Mouse (Mus musculus) kidney, embryonic 15.5 days (tissue): ENCODE measurements around the gene Haus2. TPM values are rescaled to one million over a fixed set of nuclear protein-coding genes. Genes with fewer than 3 reads are reported as not detected.

Experiments
- ATAC-seq: fragments of 200-750 bp; cut with Nextera tagmentation; replicated peaks from 2 replicates; pipeline ENCODE4 v1.8.0; 2017; ENCODE audit warnings: moderate TSS enrichment; ENCODE audit not compliant: low FRiP score
- H3K27ac ChIP-seq: fragments of 300-500 bp; sonication (generic); 2 replicates; pipeline ENCODE4 v1.5.1; 2015; ENCODE audit warnings: mild to moderate bottlenecking, inconsistent platforms
- H3K27me3 ChIP-seq: fragments of 300-500 bp; sonication (generic); 2 replicates; pipeline ENCODE4 v1.6.1; 2015; ENCODE audit warnings: inconsistent platforms
- H3K36me3 ChIP-seq: fragments of 300-500 bp; sonication (generic); 2 replicates; pipeline ENCODE4 v1.6.1; 2015; ENCODE audit warnings: inconsistent platforms
- H3K4me1 ChIP-seq: fragments of 300-500 bp; sonication (generic); 2 replicates; pipeline ENCODE4 v1.6.1; 2015; ENCODE audit warnings: inconsistent platforms
- H3K4me2 ChIP-seq: fragments of 300-500 bp; sonication (generic); 2 replicates; pipeline ENCODE4 v1.6.1; 2015; ENCODE audit warnings: moderate library complexity, mild to moderate bottlenecking, inconsistent platforms
- H3K4me3 ChIP-seq: fragments of 300-500 bp; sonication (generic); replicated peaks from 2 replicates; pipeline ENCODE4 v1.5.1; 2015; ENCODE audit warnings: mild to moderate bottlenecking, inconsistent platforms
- H3K9ac ChIP-seq: fragments of 300-500 bp; sonication (generic); 2 replicates; pipeline ENCODE4 v1.6.1; 2015; ENCODE audit warnings: mild to moderate bottlenecking, inconsistent platforms
- H3K9me3 ChIP-seq: fragments of 300-500 bp; sonication (generic); replicated peaks from 2 replicates; pipeline ENCODE4 v1.6.1; 2016; ENCODE audit warnings: inconsistent platforms
- WGBS: fragments of 180-500 bp; shearing (Covaris S2); methylation state at CpG from one replicate; pipeline ENCODE4 v1.1.7; 2015; ENCODE audit warnings: mixed read lengths; 5-methylcytosine and 5-hydroxymethylcytosine counted together
- polyA plus RNA-seq: library from polyadenylated mRNA; unstranded; fragments of >200 nt; fragmentation: Nextera tagmentation; extraction: Ambion mirVana; gene quantifications from 2 replicates; pipeline ENCODE4 v1.2.1, GENCODE M21; 2015

Gene Haus2
- polyA plus RNA-seq, 1 experiment from 2014 or later: 25.9 TPM

DNA sequence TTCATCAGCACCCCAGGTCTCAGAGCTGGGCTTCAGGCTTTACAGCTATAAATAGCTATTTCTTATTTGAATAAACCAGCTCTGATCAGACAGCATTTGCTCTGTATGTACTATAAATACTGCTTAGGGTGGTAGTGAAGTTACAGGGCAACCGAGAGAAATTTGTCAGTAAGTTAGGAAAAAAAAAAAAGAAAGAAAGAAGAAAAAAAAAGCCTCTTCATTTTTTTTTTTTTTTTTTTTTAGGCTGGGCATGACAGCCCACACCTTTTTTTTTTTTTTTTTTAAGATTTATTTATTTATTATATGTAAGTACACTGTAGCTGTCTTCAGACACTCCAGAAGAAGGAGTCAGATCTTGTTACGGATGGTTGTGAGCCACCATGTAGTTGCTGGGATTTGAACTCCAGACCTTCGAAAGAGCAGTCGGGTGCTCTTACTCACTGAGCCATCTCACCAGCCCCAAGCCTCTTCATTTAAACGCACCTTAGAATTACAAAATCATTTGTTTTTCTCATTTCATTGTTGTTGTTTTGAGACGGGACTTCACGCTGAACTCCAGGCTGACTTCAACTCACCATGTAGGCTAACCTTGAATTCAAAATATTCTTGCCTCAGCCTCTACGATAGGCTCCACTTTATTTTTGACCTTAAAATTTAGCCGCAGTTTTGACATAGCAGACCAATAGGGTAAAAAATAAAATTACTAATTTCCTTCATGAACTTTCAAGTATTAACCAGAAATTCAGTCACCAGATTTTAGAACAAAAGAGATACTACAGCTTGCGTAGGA lies 19.1 kb downstream of the Haus2 start:
- Histone ChIP-seq H3K4me1 (peaks cover 13% of the 10 kb centered on the region), H3K27me3 (no peaks in the 10 kb centered on the region), H3K27ac (no peak overlapping the region; the same call in 1 of the 2 replicates), H3K9me3 (no peaks in the 10 kb centered on the region), H3K9ac (no peak overlapping the region), H3K4me3 (peak overlapping the region; percentile 64), H3K36me3 (peaks cover 7% of the 10 kb centered on the region; the same call in 1 of the 2 replicates), H3K4me2 (peak overlapping the region; percentile 80)
- peak; percentile 47 for ATAC-seq
- WGBS: 33% methylated on average over 10 of the region's 10 CpGs

DNA sequence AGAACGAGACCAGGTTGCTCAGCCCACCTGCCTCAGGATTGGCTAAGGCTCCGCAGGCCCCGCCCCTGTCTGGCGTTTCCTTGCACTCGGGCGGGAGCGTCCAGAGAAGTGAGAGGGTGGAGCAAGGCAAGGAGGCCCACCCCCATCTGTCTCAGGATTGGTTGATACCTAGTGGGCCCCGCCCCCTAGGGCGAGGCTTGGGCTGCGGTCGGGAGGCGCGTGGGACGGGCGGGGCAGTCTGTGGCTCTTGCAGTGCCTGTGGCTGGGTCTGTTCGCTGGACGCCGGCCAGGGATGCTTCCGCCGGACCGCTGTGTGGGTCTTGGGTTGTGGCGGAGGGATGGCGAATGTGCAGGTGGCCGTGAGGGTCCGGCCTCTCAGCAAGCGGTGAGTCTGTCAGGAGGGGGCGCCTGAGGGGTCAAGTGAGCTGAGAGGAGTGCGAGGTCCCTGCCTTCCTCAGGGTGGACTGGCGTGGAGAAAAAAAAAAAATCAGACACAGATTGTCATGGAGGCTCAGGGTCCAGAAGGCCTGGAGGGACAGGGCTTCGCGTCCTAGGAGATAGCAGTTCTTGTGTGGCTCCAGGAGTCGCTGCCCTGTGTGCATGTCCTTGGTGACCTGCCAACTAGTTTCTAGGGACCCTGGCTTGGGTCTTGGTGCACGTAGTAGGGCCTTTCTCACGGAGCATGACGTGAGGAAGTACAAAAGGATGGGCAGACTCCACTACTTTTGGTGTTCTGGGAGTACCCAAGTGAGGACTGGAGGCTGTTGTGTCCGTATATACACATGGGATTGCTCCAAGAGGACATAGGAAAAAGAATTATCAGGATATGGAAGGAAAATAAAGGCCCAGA lies 19.9 kb downstream of the Haus2 start, which contains the start of gene Stard9:
TSS of gene Stard9 (plus strand) at position 236 of the 850 bp plus-strand sequence.
- Histone ChIP-seq H3K4me2 (peak within 1 kb of the TSS; percentile 80), H3K36me3 (peaks cover 11% of the 10 kb centered on the region; the same call in 1 of the 2 replicates), H3K27ac (peak within 1 kb of the TSS; percentile 51; the same call in 1 of the 2 replicates), H3K27me3 (no peaks in the 10 kb centered on the region), H3K9me3 (no peaks in the 10 kb centered on the region), H3K4me3 (peak within 1 kb of the TSS; percentile 64), H3K9ac (peak within 1 kb of the TSS; percentile 53), H3K4me1 (peaks cover 13% of the 10 kb centered on the region)
- ATAC-seq: peak; percentile 100
- 2% methylated on average over 36 of the region's 36 CpGs for WGBS

DNA sequence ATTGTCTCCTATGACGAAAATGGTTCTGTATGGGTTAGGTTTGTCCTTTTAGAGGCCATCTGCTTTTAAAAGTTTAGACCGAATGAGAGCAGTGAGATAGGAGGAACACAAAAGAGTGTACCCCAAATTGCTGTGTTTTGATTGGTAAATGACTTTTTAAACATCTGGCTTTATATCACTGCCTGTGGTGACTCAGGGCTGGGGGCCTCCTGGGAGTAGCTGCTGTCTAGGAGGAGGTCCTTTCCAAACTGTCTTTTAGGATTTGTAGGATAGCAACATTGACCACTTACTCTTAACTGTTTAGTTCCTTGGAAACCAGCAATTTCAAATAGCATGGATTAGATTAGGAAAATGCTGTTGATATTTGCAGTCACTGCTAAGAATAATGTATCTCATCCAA lies 21.1 kb downstream of the Haus2 start:
- Histone ChIP-seq H3K9me3 (no peaks in the 10 kb centered on the region), H3K4me3 (no peak overlapping the region), H3K27ac (no peak overlapping the region), H3K4me2 (peak overlapping the region; percentile 80), H3K4me1 (peaks cover 13% of the 10 kb centered on the region), H3K9ac (no peak overlapping the region), H3K36me3 (peaks cover 20% of the 10 kb centered on the region), H3K27me3 (no peaks in the 10 kb centered on the region)
- WGBS: 86% methylated on average over 2 of the region's 2 CpGs
- ATAC-seq: no peak

DNA sequence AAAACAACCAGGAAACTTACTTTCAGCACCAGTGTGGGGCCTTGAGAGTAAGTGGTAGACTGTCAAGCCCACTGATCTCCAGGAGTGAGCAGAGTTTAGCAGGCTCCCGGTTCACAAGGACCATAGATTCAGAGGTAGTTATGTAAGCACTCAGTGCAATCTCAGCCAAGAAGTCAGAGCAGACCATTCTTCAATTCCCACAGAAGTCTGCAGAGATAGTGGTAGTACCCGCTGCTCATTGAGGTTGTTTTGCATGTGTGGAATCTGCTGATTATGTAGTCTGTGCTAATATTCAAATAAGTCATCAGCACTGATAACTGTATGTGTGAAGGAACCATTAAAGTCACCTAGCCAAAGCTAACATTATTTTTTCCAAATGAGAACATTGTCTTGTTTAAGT lies 21.5 kb downstream of the Haus2 start:
- WGBS: 66% methylated on average over 2 of the region's 2 CpGs
- Histone ChIP-seq H3K9me3 (no peaks in the 10 kb centered on the region), H3K4me2 (peak overlapping the region; percentile 80; the same call in 1 of the 2 replicates), H3K27me3 (no peaks in the 10 kb centered on the region), H3K4me3 (no peak overlapping the region), H3K4me1 (peaks cover 13% of the 10 kb centered on the region), H3K9ac (no peak overlapping the region), H3K27ac (no peak overlapping the region), H3K36me3 (peaks cover 24% of the 10 kb centered on the region)
- ATAC-seq: no peak

DNA sequence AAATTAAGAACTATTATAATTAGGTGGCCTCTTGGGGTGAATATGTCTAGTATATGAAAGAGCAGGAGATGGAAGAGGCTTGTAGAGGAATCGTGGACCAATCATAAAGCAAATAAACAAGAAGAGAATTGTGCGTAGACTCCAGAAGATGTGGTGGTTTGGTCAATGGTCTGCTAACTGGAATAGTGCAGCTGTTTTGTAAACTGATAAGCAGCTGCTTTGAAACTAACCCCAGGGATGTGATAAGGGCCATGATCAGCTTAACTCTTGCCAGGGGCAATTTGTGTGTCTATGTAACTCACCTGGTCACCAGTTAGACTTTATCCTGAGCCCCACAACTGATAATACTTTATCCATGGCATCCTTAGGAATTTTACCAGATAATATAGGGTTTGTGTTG lies 22.3 kb downstream of the Haus2 start:
- Histone ChIP-seq H3K4me2 (no peak overlapping the region), H3K27me3 (no peaks in the 10 kb centered on the region), H3K27ac (no peak overlapping the region), H3K36me3 (peaks cover 24% of the 10 kb centered on the region), H3K4me1 (peaks cover 13% of the 10 kb centered on the region), H3K9me3 (no peaks in the 10 kb centered on the region), H3K9ac (no peak overlapping the region), H3K4me3 (no peak overlapping the region)
- 85% methylated on average over 2 of the region's 2 CpGs for whole genome bisulfite sequencing
- ATAC-seq: no peak

DNA sequence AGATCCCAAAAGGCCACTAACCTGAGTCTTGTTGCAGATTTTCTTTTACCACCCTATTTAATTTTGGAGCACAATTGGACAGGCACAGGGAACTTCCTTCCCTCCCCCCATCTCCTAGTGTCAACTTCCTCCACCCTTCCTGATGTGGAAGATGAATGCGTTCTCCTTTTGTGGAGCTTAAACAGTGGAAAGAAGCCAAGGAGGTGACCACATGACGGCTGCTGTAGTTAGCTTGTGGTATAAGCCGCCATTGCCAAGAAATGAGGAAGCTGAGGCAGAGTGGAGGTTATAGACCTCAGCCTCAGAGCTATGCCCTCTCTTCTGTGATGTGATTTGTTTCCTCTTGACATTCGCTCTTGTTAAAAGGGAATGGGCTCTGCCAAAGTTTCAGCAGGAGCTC lies 22.8 kb downstream of the Haus2 start:
- Histone ChIP-seq H3K27ac (peak overlapping the region; percentile 37; the same call in 1 of the 2 replicates), H3K4me2 (no peak overlapping the region), H3K9me3 (no peaks in the 10 kb centered on the region), H3K27me3 (no peaks in the 10 kb centered on the region), H3K36me3 (peaks cover 24% of the 10 kb centered on the region), H3K4me3 (no peak overlapping the region), H3K4me1 (peaks cover 13% of the 10 kb centered on the region), H3K9ac (no peak overlapping the region)
- no peak for ATAC-seq
- WGBS: 77% methylated on average over 4 of the region's 4 CpGs

DNA sequence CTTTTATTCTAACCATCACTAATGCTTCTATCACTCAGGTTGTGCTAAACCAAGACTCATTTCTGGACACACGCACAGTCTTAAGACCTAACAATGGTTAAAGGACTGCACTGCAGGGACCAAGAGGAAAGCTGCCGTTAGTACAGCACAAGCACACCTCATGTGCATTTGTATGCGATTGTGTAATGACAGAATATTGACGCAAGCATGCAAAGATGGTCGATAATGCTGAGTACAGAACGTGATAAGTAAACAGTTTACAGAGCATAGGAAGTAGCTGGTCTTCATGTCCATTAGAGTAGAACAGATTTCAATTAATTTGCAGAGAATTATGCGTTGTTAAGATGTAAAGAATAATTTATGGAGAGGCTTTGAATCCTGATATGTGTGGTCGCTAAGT lies 31.7 kb downstream of the Haus2 start:
- Histone ChIP-seq H3K4me1 (no peaks in the 10 kb centered on the region), H3K36me3 (peaks cover 3% of the 10 kb centered on the region; the same call in 1 of the 2 replicates), H3K9ac (no peak overlapping the region), H3K4me3 (no peak overlapping the region), H3K27ac (no peak overlapping the region), H3K4me2 (no peak overlapping the region), H3K9me3 (no peaks in the 10 kb centered on the region), H3K27me3 (no peaks in the 10 kb centered on the region)
- no peak for ATAC-seq
- WGBS: 90% methylated on average over 8 of the region's 8 CpGs

DNA sequence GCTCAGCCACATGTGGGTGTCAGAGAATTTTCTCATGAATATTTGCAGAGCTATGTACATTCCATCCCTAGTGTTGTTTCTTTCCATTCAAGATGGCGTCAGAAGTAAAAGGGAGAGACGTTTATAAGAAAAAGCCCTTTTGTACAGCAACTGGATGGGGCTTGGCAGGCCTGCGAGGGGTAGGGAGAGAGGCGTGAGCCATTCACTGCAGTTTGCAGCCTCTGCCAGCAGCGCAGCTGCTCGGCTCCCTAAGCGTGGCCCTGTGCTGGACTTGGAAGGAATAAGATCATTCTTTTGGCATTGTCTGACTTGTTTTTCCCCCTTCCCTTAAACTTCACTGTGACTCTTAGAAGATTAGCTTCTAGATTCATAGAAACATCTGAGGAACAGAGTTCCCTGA lies 34.7 kb downstream of the Haus2 start:
- Histone ChIP-seq H3K27ac (no peak overlapping the region), H3K27me3 (no peaks in the 10 kb centered on the region), H3K9me3 (no peaks in the 10 kb centered on the region), H3K4me3 (no peak overlapping the region), H3K9ac (no peak overlapping the region), H3K4me1 (no peaks in the 10 kb centered on the region), H3K4me2 (no peak overlapping the region), H3K36me3 (peaks cover 3% of the 10 kb centered on the region; the same call in 1 of the 2 replicates)
- WGBS: 75% methylated on average over 7 of the region's 7 CpGs
- no peak for ATAC-seq

DNA sequence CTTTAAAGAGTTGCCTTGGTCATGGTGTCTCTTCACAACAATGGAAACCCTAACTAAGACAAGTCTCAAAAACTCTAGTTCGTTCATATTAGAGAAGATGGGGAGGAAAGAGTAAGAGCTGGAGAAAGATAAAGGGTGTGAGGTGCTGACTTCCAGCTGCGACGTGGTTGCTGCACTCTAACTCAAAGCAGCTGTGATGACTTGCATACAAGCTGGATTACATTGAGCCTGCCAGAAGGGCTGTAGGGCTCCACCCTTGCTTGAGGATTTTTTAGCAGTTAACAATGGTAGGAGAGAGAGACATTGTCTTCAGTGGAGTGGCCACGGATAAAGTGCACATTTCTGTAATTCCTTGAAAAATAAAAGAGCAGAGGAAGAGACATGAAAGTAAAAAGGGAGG lies 37.6 kb downstream of the Haus2 start:
- ATAC-seq: no peak
- Histone ChIP-seq H3K9me3 (no peaks in the 10 kb centered on the region), H3K27ac (no peak overlapping the region), H3K4me1 (no peaks in the 10 kb centered on the region), H3K4me3 (no peak overlapping the region), H3K27me3 (no peaks in the 10 kb centered on the region), H3K36me3 (no peaks in the 10 kb centered on the region), H3K4me2 (no peak overlapping the region), H3K9ac (no peak overlapping the region)
- WGBS: 82% methylated on average over 4 of the region's 4 CpGs

DNA sequence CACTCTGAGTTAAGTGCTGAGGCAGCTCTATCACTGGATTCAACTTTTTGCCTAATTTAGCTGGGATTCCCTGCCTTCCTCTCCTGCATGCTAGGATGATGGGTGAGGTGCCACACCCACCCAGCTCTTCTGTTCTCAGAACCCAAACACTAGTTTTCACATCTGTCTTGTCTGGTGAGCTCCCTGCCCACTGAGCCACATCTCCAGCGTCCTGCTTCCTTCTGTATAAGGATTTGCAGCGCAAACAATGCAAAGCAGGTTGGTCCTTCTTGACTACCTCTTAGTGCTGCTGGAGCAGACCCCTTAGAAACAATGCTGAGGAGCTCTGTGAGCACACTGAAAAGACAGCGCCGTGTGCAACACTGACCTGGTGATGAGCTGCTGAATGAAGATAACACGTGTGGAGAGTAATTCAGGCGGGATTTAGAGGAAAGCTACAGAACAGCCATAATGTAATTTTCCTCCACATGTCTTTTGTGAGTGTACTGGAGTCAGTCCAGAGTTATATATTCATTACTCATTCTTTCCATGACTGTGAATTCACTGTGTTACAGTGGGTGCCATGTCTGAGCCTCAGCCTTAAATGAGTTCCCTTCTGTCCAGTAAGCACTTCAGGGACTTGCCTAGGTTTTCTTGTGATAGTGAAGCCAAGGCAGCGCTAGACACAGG lies 43.2 kb downstream of the Haus2 start:
- ATAC-seq: no peak
- Histone ChIP-seq H3K4me1 (no peaks in the 10 kb centered on the region), H3K9ac (no peak overlapping the region), H3K9me3 (no peaks in the 10 kb centered on the region), H3K36me3 (no peaks in the 10 kb centered on the region), H3K4me3 (no peak overlapping the region), H3K27me3 (no peaks in the 10 kb centered on the region), H3K27ac (peak overlapping the region; percentile 57; the same call in 1 of the 2 replicates), H3K4me2 (no peak overlapping the region)
- WGBS: 76% methylated on average over 7 of the region's 7 CpGs

DNA sequence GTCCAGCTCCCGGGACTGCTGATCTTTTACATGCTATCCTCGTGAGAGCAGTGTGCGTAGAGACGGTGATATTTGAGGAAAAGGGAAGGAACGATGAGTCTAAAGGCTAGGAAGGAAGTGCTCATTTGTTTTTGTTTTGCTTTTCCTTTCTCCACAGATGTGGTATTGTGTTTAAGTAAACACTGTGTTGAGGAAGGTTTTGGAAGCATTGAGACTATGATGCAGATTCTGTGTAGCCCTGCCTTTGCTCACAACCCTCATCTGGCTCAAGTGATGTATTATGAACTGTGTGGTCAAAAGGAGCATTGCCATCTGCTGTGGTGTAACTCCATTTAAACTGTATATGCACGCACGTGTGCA lies 43.7 kb downstream of the Haus2 start:
- Histone ChIP-seq H3K9me3 (no peaks in the 10 kb centered on the region), H3K27me3 (no peaks in the 10 kb centered on the region), H3K4me2 (no peak overlapping the region), H3K4me3 (no peak overlapping the region), H3K36me3 (no peaks in the 10 kb centered on the region), H3K27ac (peak overlapping the region; percentile 57; the same call in 1 of the 2 replicates), H3K4me1 (no peaks in the 10 kb centered on the region), H3K9ac (no peak overlapping the region)
- ATAC-seq: no peak
- 85% methylated on average over 7 of the region's 7 CpGs for WGBS

DNA sequence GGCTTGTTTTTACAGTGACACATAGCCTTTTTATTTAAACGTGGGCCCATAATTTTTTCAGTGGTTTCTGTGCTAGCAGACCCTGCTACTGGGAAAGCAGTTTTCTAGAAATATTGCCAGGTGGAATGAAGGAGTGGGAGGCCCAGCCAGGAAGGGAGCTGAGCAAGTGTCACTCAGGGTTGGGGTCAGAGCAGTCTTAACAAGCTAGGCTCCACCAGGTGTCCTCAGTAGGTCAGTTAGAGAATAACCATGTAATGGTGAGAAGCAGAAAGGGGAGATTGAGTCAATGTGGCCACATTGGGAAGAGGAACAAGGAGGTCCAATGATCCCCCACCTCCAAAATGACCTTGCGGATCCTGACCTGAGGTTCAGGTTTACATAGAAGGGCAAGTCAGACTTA lies 45.5 kb downstream of the Haus2 start:
- no peak for ATAC-seq
- 83% methylated on average over 2 of the region's 2 CpGs for WGBS

More for the DNA sequence above, 45.5 kb downstream of the Haus2 start:
- no peak overlapping the region for H3K4me3 ChIP-seq
- no peaks in the 10 kb centered on the region for H3K27me3 ChIP-seq
- H3K9me3 ChIP-seq: no peaks in the 10 kb centered on the region
- H3K9ac ChIP-seq: no peak overlapping the region
- no peaks in the 10 kb centered on the region for H3K4me1 ChIP-seq
- no peaks in the 10 kb centered on the region for H3K36me3 ChIP-seq
- no peak overlapping the region for H3K4me2 ChIP-seq
- H3K27ac ChIP-seq: no peak overlapping the region
